Mouse (Mus musculus): ENCODE results near the gene Lypd6. TPM values are rescaled to one million over a fixed set of nuclear protein-coding genes. Genes with fewer than 3 reads are reported as not detected.

The Lypd6 gene
- polyA plus RNA-seq (2014; fragmentation: Nextera tagmentation; extraction: Ambion mirVana) = 10.3 and 13.3 TPM in 2 replicates

GRCm38 (mm10) chr2:50066246-50066967 is at the start of gene Lypd6:
Gene Lypd6, plus strand, starts transcription at chr2:50066429.
- peak within 1 kb of the TSS; percentile 70 for H3K4me3 ChIP-seq (ENCODE audit: low read depth, low read length)
- 0 out of 2 replicates have a peak, but pooled peaks cover 2% of the 10 kb centered on the region for H3K4me1 ChIP-seq (replicated peaks; ENCODE audit: control insufficient read depth, insufficient read depth, low read length)
- WGBS = 1% methylated on average over 71 of the region's 76 CpGs
- peak; percentile 89 for DNase-seq (ENCODE audit: low spot score)
- 0 out of 2 replicates have a peak within 1 kb of the TSS, but pooled peaks have one; percentile 37 for H3K27ac ChIP-seq (ENCODE audit: low read depth, low read length)
- peak within 1 kb of the TSS; percentile 71 for H3K9ac ChIP-seq (ENCODE audit: low read length)
- H3K4me2 ChIP-seq (ENCODE audit: low read depth, low read length, severe bottlenecking) = peak within 1 kb of the TSS; percentile 89
- H3K9me3 ChIP-seq (ENCODE audit: control insufficient read depth, low read length) = no peaks in the 10 kb centered on the region
- peak; percentile 97 for ATAC-seq (replicated peaks; ENCODE audit: low FRiP score)
- H3K27me3 ChIP-seq (ENCODE audit: control insufficient read depth, insufficient read depth, low read length) = no peaks in the 10 kb centered on the region
- H3K36me3 ChIP-seq (ENCODE audit: control insufficient read depth, insufficient read depth, low read length) = no peaks in the 10 kb centered on the region

- Histone ChIP-seq H3K27me3 (ENCODE audit: control insufficient read depth, insufficient read depth, low read length) (no peaks in the 10 kb centered on the region), H3K4me1 (replicated peaks; ENCODE audit: control insufficient read depth, insufficient read depth, low read length) (no peaks in the 10 kb centered on the region), H3K4me3 (ENCODE audit: low read depth, low read length) (no peak overlapping the region), H3K9me3 (ENCODE audit: control insufficient read depth, low read length) (no peaks in the 10 kb centered on the region), H3K27ac (ENCODE audit: low read depth, low read length) (no peak overlapping the region), H3K4me2 (ENCODE audit: low read depth, low read length, severe bottlenecking) (no peak overlapping the region), H3K9ac (ENCODE audit: low read length) (no peak overlapping the region), H3K36me3 (ENCODE audit: control insufficient read depth, insufficient read depth, low read length) (no peaks in the 10 kb centered on the region)
- no peak for DNase-seq (ENCODE audit: low spot score)
- ATAC-seq (replicated peaks; ENCODE audit: low FRiP score) = no peak
- 81% methylated on average over 1 of the region's 1 CpGs for WGBS
Measured at GRCm38 (mm10) chr2:50019477-50019876, 46.8 kb upstream of the Lypd6 start.

GRCm38 (mm10) chr2:50025549-50025948 is 40.7 kb upstream of the Lypd6 start:
- H3K27me3 ChIP-seq (ENCODE audit: control insufficient read depth, insufficient read depth, low read length) = no peaks in the 10 kb centered on the region
- H3K9ac ChIP-seq (ENCODE audit: low read length) = no peak overlapping the region
- ATAC-seq (replicated peaks; ENCODE audit: low FRiP score) = no peak
- no peaks in the 10 kb centered on the region for H3K4me1 ChIP-seq (replicated peaks; ENCODE audit: control insufficient read depth, insufficient read depth, low read length)
- 87% methylated on average over 5 of the region's 5 CpGs for WGBS
- no peak for DNase-seq (ENCODE audit: low spot score)
- no peak overlapping the region for H3K27ac ChIP-seq (ENCODE audit: low read depth, low read length)
- no peaks in the 10 kb centered on the region for H3K9me3 ChIP-seq (ENCODE audit: control insufficient read depth, low read length)
- no peak overlapping the region for H3K4me3 ChIP-seq (ENCODE audit: low read depth, low read length)
- no peaks in the 10 kb centered on the region for H3K36me3 ChIP-seq (ENCODE audit: control insufficient read depth, insufficient read depth, low read length)
- H3K4me2 ChIP-seq (ENCODE audit: low read depth, low read length, severe bottlenecking) = no peak overlapping the region

GRCm38 (mm10) chr2:50028930-50029329 is 37.3 kb upstream of the Lypd6 start:
- no peaks in the 10 kb centered on the region for H3K9me3 ChIP-seq (ENCODE audit: control insufficient read depth, low read length)
- no peak overlapping the region for H3K27ac ChIP-seq (ENCODE audit: low read depth, low read length)
- H3K9ac ChIP-seq (ENCODE audit: low read length) = no peak overlapping the region
- H3K4me3 ChIP-seq (ENCODE audit: low read depth, low read length) = no peak overlapping the region
- WGBS = 73% methylated on average over 8 of the region's 8 CpGs
- no peaks in the 10 kb centered on the region for H3K36me3 ChIP-seq (ENCODE audit: control insufficient read depth, insufficient read depth, low read length)
- no peak overlapping the region for H3K4me2 ChIP-seq (ENCODE audit: low read depth, low read length, severe bottlenecking)
- ATAC-seq (replicated peaks; ENCODE audit: low FRiP score) (no peak), DNase-seq (ENCODE audit: low spot score) (no peak)
- H3K4me1 ChIP-seq (replicated peaks; ENCODE audit: control insufficient read depth, insufficient read depth, low read length) = no peaks in the 10 kb centered on the region
- no peaks in the 10 kb centered on the region for H3K27me3 ChIP-seq (ENCODE audit: control insufficient read depth, insufficient read depth, low read length)

- 32% methylated on average over 7 of the region's 7 CpGs for WGBS
- Histone ChIP-seq H3K27me3 (ENCODE audit: control insufficient read depth, insufficient read depth, low read length) (no peaks in the 10 kb centered on the region), H3K4me1 (replicated peaks; ENCODE audit: control insufficient read depth, insufficient read depth, low read length) (0 out of 2 replicates have a peak, but pooled peaks cover 2% of the 10 kb centered on the region), H3K9ac (ENCODE audit: low read length) (no peak overlapping the region), H3K4me2 (ENCODE audit: low read depth, low read length, severe bottlenecking) (no peak overlapping the region), H3K36me3 (ENCODE audit: control insufficient read depth, insufficient read depth, low read length) (no peaks in the 10 kb centered on the region), H3K4me3 (ENCODE audit: low read depth, low read length) (no peak overlapping the region), H3K9me3 (ENCODE audit: control insufficient read depth, low read length) (no peaks in the 10 kb centered on the region), H3K27ac (ENCODE audit: low read depth, low read length) (no peak overlapping the region)
- peak; percentile 58 for DNase-seq (ENCODE audit: low spot score)
- peak; percentile 82 for ATAC-seq (replicated peaks; ENCODE audit: low FRiP score)
Measured at GRCm38 (mm10) chr2:50044170-50044870, 21.9 kb upstream of the Lypd6 start.

- H3K9me3 ChIP-seq (ENCODE audit: control insufficient read depth, low read length) = no peaks in the 10 kb centered on the region
- ATAC-seq (replicated peaks; ENCODE audit: low FRiP score) (peak; percentile 78), DNase-seq (ENCODE audit: low spot score) (no peak)
- H3K4me3 ChIP-seq (ENCODE audit: low read depth, low read length) = no peak overlapping the region
- H3K4me2 ChIP-seq (ENCODE audit: low read depth, low read length, severe bottlenecking) = no peak overlapping the region
- 45% methylated on average over 7 of the region's 7 CpGs for WGBS
- no peaks in the 10 kb centered on the region for H3K36me3 ChIP-seq (ENCODE audit: control insufficient read depth, insufficient read depth, low read length)
- H3K27me3 ChIP-seq (ENCODE audit: control insufficient read depth, insufficient read depth, low read length) = no peaks in the 10 kb centered on the region
- no peak overlapping the region for H3K27ac ChIP-seq (ENCODE audit: low read depth, low read length)
- H3K4me1 ChIP-seq (replicated peaks; ENCODE audit: control insufficient read depth, insufficient read depth, low read length) = 0 out of 2 replicates have a peak, but pooled peaks cover 2% of the 10 kb centered on the region
- H3K9ac ChIP-seq (ENCODE audit: low read length) = no peak overlapping the region
Measured at GRCm38 (mm10) chr2:50044871-50045470, 21.3 kb upstream of the Lypd6 start.

- H3K4me2 ChIP-seq (ENCODE audit: low read depth, low read length, severe bottlenecking) = no peak overlapping the region
- 0 out of 2 replicates have a peak, but pooled peaks cover 2% of the 10 kb centered on the region for H3K4me1 ChIP-seq (replicated peaks; ENCODE audit: control insufficient read depth, insufficient read depth, low read length)
- H3K9me3 ChIP-seq (ENCODE audit: control insufficient read depth, low read length) = no peaks in the 10 kb centered on the region
- DNase-seq (ENCODE audit: low spot score) (no peak), ATAC-seq (replicated peaks; ENCODE audit: low FRiP score) (no peak)
- no peaks in the 10 kb centered on the region for H3K36me3 ChIP-seq (ENCODE audit: control insufficient read depth, insufficient read depth, low read length)
- no peaks in the 10 kb centered on the region for H3K27me3 ChIP-seq (ENCODE audit: control insufficient read depth, insufficient read depth, low read length)
- H3K9ac ChIP-seq (ENCODE audit: low read length) = no peak overlapping the region
- no peak overlapping the region for H3K27ac ChIP-seq (ENCODE audit: low read depth, low read length)
- no peak overlapping the region for H3K4me3 ChIP-seq (ENCODE audit: low read depth, low read length)
- 72% methylated on average over 4 of the region's 4 CpGs for WGBS
Measured at GRCm38 (mm10) chr2:50045841-50046240, 20.4 kb upstream of the Lypd6 start.

GRCm38 (mm10) chr2:50048442-50048841 is 17.8 kb upstream of the Lypd6 start:
- Histone ChIP-seq H3K9ac (ENCODE audit: low read length) (no peak overlapping the region), H3K27me3 (ENCODE audit: control insufficient read depth, insufficient read depth, low read length) (no peaks in the 10 kb centered on the region), H3K36me3 (ENCODE audit: control insufficient read depth, insufficient read depth, low read length) (no peaks in the 10 kb centered on the region), H3K4me2 (ENCODE audit: low read depth, low read length, severe bottlenecking) (no peak overlapping the region), H3K4me3 (ENCODE audit: low read depth, low read length) (no peak overlapping the region), H3K27ac (ENCODE audit: low read depth, low read length) (no peak overlapping the region), H3K9me3 (ENCODE audit: control insufficient read depth, low read length) (no peaks in the 10 kb centered on the region), H3K4me1 (replicated peaks; ENCODE audit: control insufficient read depth, insufficient read depth, low read length) (0 out of 2 replicates have a peak, but pooled peaks cover 2% of the 10 kb centered on the region)
- DNase-seq (ENCODE audit: low spot score) (no peak), ATAC-seq (replicated peaks; ENCODE audit: low FRiP score) (no peak)

Measured in forebrain, embryonic 11.5 days (tissue).